Mouse (Mus musculus): ENCODE measurements at regions not wholly inside any gene's neighbourhood (a gene's known extent, or its start where the extent isn't known, plus 50 kb on each side); places are given as distances from the start of the nearest gene placed in this dataset.

DNA sequence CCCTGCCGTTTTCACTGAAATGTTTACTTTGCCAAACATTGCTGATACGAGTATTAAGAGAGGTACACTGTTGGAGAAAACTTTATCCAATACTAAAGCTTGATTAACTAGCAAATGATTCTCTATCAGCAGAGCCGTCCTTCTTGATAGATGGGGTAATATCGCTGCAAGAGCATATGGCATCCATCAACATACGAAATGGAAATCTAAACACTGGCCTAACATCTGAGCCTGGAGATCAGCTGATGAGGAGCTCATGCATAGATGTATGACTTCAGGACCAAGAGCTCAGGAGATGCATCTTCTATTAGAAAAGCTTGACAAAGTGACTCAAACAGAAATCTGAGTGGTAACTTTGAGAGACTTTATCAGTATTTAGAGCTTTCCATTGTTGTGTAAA lies 666.5 kb downstream of the Defb40 start:
- DNase-seq (ENCODE audit: low spot score), result no peak

DNA sequence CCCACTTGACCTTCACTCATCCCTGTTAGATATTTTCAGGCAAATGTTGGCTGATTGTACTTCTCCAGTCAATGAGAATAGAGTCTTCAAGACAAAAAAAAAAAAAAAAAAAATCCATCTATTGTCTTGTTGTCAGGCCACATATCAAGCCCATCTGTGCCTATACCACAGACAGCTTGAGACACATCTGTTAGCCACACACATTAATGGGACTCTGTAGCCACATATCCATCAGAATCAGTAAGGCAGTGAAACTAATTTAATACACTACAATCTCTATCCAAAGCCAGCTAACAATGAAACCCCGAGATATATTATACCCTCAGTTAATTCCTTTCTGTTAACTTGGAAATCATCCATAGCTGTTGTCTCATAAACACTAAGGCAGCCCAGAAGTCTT lies 667.1 kb downstream of the Defb40 start:
- DNase-seq (ENCODE audit: low spot score), result no peak

DNA sequence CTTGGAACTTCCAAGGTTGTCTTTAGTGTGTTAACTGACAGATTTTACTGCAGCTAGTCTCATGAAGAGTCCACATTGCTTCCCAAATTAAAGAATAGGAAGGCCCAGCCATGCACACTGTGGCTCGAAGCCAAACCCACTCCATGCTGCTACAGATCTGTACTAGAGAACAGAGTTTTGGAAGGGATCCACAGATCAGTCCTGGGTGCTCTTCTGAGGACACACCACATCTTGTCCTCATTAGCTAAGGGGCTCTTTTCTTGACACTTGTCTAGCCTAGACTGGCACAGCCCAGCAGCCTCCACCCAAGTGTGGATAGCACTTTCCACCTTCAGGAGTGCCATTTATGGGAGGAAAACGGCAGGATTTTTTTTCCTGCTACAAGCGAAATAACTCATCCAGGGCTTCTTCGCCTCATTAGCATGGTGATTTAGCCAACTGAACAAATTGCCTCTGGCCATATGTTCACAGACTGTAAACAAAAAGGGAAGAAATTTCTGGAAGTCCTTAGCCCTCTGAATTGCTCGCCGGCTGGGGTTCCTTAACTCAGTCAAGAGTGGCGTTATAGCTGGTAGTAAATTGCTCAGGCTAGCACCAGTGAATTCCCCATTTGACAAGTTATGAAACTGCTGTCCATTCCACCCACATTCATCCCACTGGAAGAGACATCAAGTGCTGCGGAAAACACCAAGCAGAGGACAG lies 690.4 kb downstream of the Defb40 start:
- no peak for DNase-seq (ENCODE audit: low spot score)

DNA sequence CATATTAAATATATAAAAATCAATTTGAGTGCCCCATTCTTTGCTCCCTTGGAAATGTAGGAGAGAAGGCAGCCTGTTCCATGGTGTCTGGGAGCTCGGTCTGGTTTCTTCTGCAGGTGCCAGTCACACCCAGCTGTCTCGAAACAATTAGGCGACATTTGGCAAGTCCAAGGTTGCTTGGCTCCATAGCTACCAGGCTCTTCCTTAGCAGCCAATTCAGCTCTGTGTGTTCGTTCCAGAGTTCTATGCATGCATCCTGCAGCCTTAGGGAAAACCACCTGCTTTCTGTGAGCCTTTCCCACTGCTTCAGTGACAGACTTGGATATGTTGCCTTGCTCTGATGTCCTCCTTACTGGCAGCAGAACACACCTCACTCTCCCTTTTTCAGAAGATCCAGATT lies 698.1 kb downstream of the Defb40 start:
- DNase-seq (ENCODE audit: low spot score), result no peak

DNA sequence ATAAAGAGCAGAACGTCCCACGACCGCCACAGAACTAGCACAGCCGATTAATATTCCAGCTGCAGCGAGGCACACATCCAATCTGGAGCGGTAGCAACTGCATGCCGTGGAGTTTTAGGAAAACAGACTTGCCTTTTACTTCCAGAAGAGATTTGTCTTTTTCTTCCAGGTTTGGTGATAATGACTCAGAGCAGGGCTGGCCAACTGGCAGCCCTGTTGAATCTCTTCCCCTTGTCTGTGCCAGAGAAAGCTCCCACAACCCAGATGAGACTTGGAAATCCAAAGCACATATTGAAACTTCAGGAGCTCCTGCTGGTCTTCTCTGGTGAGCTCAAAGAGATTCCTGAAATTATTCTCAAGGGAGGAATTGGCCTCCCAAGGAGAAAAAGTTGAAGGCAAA lies 709.8 kb downstream of the Defb40 start:
- no peak for DNase-seq (ENCODE audit: low spot score)

DNA sequence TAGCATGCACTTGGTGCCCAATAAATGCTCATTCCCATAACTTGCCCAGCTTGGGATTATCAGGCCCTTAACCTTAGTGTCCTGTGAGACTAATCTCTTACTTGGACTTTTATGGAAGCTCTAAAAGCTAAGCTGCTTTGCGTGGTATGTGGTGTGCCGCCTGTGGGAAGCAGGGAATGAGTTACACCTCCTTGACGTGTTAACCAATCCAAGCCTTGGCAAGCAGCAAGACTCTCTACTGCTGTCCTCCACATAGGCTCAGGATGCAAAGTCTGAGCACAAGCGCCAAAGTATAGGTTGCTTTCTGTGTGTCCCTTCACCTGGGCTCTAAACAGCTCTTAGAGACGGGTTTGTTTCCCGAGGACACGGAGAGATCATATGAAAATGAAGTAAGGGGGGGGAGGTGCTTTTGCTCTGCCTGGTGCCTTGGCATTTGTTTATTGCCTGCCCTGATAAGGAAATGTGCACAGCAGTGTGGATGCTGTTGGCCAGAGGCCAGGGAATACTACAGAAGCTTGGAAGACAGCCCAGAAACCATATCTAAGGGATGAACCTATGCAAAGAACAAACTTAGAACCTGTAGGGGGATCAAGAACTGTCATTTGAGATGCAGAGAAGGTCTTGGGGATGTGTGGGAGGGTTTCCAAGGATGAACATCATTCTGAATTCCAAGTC lies 719.6 kb downstream of the Defb40 start:
- no peak for DNase-seq (ENCODE audit: low spot score)

DNA sequence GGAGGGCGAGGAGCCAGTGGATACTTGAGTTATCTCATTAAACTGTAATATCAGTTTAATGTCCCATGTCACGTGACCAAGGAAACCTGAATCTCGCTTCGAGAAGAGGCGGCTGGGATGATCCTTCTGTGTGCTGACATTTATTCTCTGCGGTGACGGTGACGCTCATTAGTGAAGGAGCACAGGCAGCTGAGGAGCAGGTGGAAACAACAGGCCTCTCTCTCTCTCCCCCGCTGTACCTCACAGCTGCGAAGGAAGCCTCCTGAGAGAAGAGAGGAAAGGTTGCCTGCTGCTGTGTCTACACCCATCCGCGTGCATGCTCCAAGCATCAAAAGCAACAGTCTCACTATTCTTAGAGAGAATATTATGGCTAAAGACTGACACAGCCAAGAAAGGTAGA lies 731.8 kb downstream of the Defb40 start:
- no peak for DNase-seq (ENCODE audit: low spot score)

DNA sequence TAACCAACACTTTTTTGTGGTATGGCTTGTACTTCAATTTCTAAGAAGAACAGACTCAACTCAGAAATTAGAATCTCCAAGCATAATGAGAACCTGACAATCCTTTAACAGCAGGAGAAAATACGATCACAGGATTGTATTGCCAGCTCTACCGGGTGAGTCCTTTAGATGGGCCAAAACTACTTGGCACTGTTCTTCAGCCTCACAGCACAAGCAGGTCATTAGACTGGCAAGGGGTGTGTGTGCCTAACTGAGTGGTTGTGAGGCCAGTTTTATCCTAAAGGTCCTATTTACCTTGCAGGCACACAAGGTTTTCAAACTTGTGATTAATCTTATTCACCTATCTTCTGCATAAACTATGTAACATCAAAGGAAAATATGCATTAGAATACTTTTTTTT lies 760.5 kb downstream of the Defb40 start:
- DNase-seq (ENCODE audit: low spot score), result no peak

DNA sequence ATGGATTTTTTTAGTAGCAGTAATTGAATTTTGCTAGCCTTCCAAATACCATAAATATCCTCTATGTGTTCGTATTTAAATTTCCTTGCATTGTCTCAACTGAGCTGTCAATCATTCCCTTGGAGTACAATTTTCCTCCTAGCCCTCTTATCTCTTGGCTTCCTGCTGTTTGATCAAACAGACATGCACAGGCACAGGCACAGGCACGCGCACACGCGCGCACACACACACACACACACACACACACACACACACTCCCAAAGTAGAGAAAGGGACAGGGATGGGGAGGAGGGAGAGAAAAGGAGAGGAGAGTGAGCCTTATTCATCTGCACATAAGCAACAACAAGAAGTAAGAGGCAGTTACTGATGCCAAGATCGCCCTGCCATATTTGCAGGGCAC lies 760.9 kb downstream of the Defb40 start:
- no peak for DNase-seq (ENCODE audit: low spot score)

DNA sequence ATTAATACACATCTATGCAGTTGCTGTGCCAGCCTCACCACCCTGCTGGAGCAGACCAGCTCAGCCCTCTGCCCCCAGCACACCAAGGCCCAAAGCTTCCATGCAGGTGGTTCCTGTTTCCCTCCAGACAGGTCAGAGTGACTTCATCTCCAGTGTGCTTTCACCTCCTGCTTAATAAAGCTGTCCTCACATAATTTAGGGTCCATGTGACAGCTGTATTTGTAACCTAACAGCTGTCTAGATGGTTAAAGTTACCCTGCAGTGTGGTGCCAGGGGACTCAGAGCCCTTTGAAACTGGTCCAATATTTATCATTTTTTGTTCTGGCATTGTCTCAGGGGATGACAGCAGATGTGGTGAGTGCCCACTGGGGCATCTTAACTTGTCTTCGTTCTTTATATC lies 761.5 kb downstream of the Defb40 start:
- no peak for DNase-seq (ENCODE audit: low spot score)

DNA sequence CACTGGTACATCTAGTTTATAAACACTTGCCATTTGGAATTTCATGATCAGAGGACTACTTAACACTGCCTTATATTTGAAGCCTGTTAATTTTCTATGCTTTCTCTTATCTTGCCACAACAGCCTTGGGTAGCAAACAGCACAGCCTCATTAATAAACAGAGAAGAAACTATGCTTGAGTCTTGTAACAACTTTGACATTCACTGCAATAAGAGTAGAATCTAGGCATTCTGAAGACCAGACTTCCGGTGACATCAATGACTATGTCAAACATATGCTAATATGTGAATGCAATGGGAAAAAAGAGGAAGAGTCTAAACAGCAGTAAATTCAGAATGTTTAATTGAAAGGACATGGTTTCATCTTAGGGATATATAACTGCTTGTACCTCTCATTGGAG lies 768.0 kb downstream of the Defb40 start:
- DNase-seq (ENCODE audit: low spot score), result no peak

DNA sequence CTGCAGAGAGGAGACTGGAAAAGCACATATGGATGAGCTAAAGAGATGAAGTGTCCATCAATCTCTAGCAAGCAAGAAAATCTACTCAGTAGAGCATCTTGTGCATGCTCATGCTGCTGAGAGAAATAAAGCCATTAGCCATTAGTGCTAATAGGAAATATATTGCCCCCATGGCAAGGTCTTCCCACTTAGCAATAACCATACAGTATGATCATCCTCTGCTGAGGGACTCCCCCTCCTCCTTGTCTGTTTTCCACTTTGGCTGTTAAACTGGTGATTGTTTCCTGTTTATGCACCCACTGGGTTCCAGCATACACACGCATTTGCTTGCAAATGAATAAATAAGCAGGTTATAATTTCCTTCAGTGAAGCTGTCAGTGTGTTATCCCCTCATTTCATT lies 769.4 kb downstream of the Defb40 start:
- DNase-seq (ENCODE audit: low spot score), result no peak

DNA sequence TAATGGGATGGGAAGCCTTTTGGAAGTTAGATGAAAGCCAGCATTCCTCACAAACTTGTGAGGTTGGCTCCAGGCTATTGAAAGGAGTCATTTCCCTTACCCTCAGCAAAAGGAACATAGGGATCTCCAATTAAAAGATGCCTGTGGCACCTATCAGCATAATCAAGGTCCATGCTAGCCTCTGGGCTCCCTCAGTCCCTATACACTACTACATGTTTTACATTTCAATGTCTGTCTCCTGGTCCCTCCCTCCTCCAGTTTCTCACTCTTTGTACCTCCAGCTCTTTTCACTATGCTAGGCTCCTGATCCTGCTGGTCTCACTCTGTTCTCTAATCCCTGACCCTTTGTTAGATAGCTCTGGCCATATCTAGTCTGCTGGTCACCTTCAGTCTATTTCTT lies 790.6 kb downstream of the Defb40 start:
- DNase-seq (ENCODE audit: low spot score), result no peak

DNA sequence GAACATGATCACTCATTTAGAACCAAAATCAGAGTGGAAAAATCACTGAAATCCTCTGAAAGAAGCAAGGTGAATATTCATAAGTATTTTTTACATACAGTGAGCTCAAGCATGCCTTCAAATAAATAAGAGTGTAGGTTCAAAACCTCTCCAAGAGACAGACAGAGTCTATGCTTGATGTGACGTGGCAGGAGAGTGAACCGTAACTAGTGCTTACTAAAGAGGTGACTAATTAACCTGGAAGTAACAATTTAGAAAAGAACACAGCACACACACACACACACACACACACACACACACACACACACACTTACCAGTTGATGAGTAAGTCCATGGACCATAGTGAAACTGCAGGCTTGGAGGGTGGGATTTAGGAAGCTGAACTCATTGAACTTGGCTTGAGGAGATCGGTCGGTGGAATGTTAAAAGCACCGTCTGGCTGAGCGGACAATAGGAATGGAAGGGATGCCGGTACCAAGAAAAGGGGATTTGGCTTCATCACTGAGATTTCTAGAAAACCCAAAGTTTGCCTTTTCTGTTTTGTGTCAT lies 802.4 kb downstream of the Defb40 start:
- DNase-seq (ENCODE audit: low spot score), result no peak

DNA sequence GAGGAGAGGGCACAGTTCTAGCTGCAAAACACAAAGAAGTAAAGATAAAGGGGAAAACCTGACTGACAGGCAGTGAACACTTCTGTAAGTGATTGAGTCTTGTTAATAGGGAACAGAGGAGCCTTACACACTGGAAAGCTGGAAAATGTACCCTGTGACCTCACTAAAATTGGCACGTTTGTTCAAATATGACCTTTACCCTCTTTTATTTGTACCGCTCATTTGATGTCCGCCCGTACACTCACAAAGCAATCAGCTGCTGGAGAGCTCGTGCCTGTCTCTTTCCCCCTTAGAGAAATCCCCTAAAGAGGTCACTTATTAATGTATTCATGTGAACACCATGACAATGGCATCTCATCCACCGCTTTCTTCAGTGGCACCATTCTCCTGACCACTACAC lies 819.4 kb downstream of the Defb40 start:
- no peak for DNase-seq (ENCODE audit: low spot score)

DNA sequence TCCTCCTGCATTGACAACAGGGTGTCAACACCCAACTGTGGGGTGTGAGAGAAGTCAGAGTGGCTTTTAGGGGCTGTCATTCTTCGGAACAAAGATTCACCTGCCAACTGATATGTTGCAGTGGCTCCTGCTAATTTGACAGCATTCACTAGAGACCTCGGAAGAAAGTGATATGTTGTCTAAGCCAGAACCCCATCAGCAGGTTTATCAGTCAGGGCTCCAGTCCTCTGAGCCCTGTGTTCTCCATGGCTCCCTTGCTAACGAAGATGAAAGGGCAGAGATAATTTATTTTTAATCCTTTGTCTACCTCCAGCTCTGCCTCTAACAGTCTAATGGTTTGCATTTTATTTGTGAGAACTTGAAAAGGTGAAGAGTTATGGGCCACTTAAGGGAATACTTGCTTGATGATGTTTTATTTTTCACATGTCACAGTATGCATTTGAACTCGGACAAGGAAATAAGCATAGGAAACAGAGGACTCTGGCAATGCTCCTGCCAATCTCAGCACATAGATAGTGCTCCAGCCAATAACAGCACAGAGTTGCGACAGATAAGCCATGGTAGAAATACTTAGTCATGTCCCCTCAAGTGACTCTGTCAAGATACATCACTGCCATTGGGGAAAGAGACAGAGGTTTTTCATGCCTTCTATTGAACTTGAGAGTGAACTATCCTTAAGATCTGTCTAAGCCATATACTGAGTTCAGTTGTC lies 862.6 kb downstream of the Defb40 start:
- DNase-seq (ENCODE audit: low spot score), result no peak

DNA sequence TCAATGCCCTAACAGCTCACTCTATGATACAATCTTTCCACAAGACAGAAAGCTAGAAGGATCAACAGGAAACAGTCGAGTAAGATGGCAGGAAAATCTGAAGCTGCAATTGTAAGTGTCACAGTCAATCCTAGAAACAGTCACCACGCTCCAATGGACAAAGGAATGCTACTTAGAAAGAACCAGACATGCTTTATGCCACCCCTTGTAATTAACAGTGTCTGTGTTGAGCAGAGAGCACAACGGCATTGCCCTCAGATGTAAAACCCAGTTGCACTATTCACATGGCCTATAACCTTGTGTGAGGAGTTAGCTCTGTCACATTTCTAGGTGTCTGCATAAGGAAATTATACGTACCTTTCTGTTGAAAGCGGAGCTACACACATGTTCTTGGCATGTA lies 864.8 kb downstream of the Defb40 start:
- DNase-seq (ENCODE audit: low spot score), result no peak

DNA sequence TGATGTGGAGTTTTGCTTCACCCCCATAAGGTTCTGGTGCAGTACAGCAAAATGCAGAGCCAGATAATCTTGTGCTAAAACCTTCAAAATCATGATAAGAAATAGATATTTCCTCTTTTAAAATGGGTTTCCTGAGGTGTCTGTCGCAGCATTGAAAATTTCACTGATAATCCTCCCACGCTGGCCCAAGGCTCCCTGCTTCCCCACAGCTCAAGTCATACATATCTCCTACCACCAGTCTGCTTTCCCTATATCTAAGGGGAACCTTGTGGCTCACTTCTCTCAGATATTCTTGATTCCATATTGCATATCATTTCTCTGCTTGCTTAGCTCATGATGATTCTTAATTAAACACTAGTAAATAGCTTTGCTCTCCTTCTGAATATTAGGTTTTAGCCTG lies 868.6 kb downstream of the Defb40 start:
- no peak for DNase-seq (ENCODE audit: low spot score)

DNA sequence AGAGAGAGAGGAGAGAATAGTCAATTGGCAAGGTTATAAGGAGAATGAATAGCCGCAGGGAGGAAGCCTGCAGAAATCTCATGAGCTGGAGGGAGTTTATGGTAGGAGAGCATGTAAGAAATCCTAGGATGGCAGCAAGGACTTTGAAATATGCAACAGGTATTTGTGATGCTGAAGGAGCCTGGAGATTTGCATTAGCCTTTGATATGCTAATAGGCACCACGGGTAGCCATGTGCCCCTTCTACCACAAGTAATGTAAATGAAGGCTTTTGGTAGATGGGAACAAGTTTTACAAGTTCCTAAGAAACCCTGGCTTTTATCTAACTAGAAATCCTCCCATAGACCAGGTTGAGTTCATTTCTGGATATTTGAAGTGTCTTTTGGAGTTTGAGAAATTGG lies 871.2 kb downstream of the Defb40 start:
- no peak for DNase-seq (ENCODE audit: low spot score)

DNA sequence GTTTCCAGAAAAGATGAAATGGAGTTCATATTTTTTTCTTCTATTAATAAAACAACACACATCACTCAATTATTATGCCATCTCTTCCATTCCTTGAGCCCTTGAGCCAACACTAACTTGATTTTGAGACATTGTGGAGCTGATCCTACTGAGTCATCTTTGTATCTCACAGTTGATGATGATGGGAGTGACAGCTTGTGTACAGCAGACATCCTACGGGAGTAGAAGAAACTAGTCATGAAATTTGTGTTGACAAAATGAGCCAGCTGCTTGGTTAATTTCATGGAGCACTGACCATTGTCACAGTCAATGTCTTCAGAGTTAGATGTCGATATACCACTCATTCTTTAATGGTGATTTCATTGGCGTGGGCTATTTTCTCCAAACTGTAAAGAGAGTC lies 912.6 kb downstream of the Defb40 start:
- DNase-seq (ENCODE audit: low spot score), result no peak

DNA sequence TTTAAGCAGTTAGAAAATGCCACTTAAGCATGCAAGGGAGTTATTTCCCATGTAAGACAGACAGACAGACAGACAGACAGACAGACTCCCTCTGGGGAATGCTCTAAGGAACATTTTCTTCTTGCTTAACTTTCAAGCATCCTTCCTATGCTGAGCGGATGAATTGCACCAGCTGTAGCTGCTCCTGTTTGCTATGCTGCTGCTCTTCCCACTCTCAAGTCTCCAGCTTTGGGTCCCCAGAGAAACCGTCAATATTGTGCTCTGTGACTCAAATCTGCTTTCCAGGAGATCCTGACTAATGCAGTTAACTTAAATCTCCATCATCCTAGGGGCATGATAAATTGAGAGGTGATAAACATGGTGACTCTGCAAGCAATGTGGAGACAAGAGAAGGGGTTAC lies 918.5 kb downstream of the Defb40 start:
- DNase-seq (ENCODE audit: low spot score), result no peak

DNA sequence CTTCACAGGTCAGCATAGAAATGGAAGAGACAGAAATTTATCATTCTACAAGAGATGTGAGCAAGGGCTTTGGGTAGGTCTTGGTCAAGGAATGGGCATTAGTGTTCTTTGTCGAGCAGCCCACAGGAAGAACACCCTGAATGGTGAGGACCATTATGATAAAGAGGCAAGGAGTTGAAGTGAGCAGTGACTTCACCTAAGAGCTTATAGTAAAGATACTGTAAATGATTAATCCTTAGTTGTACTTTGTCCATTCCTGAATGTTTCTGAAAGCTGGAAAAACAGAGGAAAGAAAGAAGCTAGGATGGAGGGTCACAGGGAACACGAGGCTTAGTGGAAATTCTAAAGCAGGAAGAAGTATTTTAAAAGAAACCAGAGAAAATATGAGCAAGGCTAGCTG lies 956.9 kb downstream of the Defb40 start:
- no peak for DNase-seq (ENCODE audit: low spot score)

DNA sequence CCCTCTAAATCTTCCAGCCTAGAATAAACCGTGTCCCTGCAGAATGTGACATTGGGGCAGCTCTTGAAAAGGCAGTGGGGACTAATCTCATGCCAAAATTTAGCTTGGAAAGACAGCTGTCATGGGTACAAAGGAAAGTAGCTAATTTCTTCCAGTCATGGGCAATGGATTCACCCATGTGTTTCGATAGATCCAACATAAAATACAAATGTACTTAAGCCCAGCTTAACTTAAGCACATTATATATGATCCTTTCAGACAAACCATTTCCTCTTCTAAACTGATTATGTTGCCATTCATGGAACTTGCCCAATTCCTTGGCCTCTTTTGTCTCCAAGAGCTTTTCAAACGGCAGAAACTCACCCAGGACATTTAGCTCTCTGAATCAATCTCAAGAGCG lies 970.5 kb downstream of the Defb40 start:
- DNase-seq (ENCODE audit: low spot score), result no peak
